Mouse (Mus musculus) olfactory bulb, adult 2 months (tissue): Measurements from ENCODE around the gene Rab6b. TPM values are rescaled to one million over a fixed set of nuclear protein-coding genes. Genes with fewer than 3 reads are reported as not detected.

Experiments used
- H3K27ac ChIP-seq: fragments of 200-500 bp; 2 replicates; pipeline ENCODE4 v1.5.1; 2012; ENCODE audit warnings: low read depth, low read length; ENCODE audit not compliant: insufficient read depth
- H3K4me1 ChIP-seq: fragments of 200-500 bp; 2 replicates; pipeline ENCODE4 v1.6.1; 2012; ENCODE audit warnings: low read length; ENCODE audit not compliant: control insufficient read depth, insufficient read depth
- H3K4me3 ChIP-seq: fragments of 200-500 bp; 2 replicates; pipeline ENCODE4 v1.5.1; 2012; ENCODE audit warnings: mild to moderate bottlenecking, low read depth, low read length, moderate library complexity; ENCODE audit not compliant: insufficient read depth
- CTCF ChIP-seq: fragments of 200-500 bp; IDR thresholded peaks from 2 replicates; pipeline ENCODE4 v1.5.1; 2012; ENCODE audit warnings: low read depth, mild to moderate bottlenecking, low read length, moderate library complexity; ENCODE audit not compliant: insufficient read depth
- POLR2A ChIP-seq: fragments of 200-500 bp; IDR thresholded peaks from 2 replicates; pipeline ENCODE4 v1.6.1; 2012; ENCODE audit warnings: mild to moderate bottlenecking, low read depth, low read length, moderate library complexity; ENCODE audit not compliant: insufficient read depth
- WGBS: fragments of 180-500 bp; shearing (Covaris S2); methylation state at CpG from one replicate; pipeline ENCODE4 v1.1.7; 2018; 5-methylcytosine and 5-hydroxymethylcytosine counted together
- polyA plus RNA-seq: library from polyadenylated mRNA; stranded (reverse); fragments of >200 nt; gene quantifications from 2 replicates; pipeline ENCODE4 v1.2.4, GENCODE M21; 2012; ENCODE audit warnings: low replicate concordance; ENCODE audit not compliant: missing spikeins, insufficient read depth, insufficient read length

Gene Rab6b
- polyA plus RNA-seq, 1 experiment = 448 TPM

DNA sequence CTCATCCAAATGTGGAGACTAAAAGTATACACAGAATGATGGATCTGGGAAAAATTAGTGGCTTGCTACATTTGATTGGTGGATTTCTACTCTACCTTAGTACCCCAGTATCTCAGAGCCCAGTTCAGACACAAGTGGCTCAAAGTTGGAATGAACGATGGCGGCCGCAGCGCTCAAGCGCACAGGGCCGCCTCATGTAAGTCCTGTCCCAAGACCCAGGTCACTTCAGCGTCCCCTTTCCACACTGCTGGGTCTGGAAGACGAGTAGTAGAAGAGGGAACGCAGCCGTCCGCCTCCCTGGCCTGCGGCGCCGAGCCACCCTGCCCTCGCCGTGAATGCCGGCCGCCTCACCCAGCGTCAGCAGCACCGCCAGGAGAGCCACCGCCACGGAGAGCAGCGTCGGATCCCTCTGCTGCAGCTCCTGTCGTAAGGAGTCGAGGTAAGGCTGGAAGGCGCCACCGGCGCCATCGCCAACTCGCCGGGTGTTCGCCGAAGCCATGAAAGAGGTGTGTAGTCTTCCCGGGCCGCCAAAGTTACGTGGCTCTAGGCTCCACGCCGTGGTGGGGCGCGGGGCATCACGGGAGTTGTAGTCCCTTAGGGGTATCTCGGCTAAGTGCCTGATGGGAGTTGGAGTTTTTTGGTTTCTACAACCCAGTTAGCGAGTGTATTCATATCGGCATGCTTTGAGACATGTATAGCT lies 90.1 kb downstream of the Rab6b start, which contains the start of gene Srprb:
Gene Srprb (minus strand): TSS at position 577 of the 700 bp plus-strand sequence.
- Histone ChIP-seq H3K4me1 (peaks cover 3% of the 10 kb centered on the region; the same call in 1 of the 2 replicates), H3K27ac (no peak within 1 kb of the TSS), H3K4me3 (peak within 1 kb of the TSS; percentile 92)
- TF ChIP-seq CTCF (no peak), POLR2A (peak; percentile 59)
- WGBS = under 1% methylated on average over 45 of the region's 45 CpGs

DNA sequence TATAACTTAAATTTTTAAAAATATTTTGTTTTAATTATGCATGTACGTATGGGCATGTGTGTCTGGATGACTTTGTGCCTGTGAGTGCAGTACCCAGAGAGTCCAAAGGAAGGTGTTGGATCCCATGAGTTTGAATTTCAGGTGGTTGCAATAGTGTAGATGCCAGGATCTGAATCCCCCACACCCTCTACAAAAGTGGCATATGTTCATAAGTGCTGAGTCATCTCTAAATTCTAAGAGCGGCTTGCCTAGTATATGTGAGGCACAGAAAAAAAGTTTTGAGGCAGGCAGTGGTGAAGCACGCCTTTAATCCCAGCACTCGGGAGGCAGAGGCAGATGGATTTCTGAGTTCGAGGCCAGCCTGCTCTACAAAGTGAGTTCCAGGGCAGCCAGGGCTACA lies 94.2 kb downstream of the Rab6b start:
- TF ChIP-seq CTCF (no peak), POLR2A (no peak)
- H3K4me3 ChIP-seq = no peak overlapping the region
- peaks cover 2% of the 10 kb centered on the region; the same call in 1 of the 2 replicates for H3K4me1 ChIP-seq
- 94% methylated on average over 5 of the region's 5 CpGs for WGBS
- no peak overlapping the region for H3K27ac ChIP-seq

DNA sequence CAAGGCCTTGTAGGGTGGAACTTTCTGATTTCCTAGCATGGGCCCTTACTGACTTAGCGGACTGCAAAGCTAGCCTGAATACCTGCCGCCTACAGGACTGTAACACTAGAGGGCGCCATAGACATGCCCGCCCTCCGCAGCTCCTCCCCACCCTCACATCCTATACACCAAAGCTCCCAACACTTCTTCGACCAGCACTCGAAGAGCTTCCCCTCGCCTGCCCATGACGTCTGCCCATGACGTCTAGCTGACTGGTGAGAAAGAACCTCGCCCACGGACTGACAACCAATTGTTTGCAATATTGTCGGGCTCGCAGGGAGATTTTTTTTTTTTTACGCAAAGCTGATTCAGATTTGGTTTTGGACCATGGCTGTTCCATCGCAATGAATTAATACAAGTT lies 96.3 kb downstream of the Rab6b start:
- TF ChIP-seq POLR2A = no peak
- peak; percentile 69; the same call in 1 of the 2 replicates for TF ChIP-seq CTCF
- WGBS = 4% methylated on average over 16 of the region's 16 CpGs
- Histone ChIP-seq H3K4me1 (peaks cover 2% of the 10 kb centered on the region; the same call in 1 of the 2 replicates), H3K4me3 (peak overlapping the region; percentile 35), H3K27ac (no peak overlapping the region)

DNA sequence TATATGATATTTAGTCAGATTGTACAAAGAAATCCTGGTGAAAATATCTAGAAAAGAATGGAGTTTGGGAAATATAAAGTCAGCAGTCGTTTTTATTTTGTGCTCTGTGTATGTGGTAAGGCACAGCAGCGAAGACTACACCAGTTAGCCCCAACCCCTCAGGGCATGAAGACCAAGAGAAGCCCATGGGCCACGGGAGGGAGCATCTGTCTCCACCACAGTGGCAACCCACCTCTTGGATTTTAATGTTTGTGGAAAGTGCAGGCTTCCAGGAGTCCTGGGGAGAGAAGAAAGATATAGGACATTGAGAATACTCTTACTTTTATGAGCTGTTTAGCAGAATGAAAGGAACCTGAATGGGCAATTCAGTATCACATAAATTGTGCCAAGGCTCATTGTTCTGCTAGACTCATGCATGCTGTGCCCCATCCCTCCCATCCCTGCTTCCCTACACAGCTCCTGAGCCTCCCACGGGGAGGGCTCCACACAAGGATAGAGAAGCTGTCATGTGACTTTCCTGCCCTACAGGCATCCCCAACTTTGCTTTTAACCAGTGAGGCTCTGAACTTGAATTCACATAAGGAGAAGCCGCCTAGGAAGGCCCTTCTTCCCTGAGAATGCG lies 97.3 kb downstream of the Rab6b start:
- H3K27ac ChIP-seq = no peak overlapping the region
- 67% methylated on average over 6 of the region's 6 CpGs for WGBS
- H3K4me1 ChIP-seq = peaks cover 2% of the 10 kb centered on the region; the same call in 1 of the 2 replicates
- TF ChIP-seq POLR2A = no peak
- no peak for TF ChIP-seq CTCF
- H3K4me3 ChIP-seq = no peak overlapping the region

DNA sequence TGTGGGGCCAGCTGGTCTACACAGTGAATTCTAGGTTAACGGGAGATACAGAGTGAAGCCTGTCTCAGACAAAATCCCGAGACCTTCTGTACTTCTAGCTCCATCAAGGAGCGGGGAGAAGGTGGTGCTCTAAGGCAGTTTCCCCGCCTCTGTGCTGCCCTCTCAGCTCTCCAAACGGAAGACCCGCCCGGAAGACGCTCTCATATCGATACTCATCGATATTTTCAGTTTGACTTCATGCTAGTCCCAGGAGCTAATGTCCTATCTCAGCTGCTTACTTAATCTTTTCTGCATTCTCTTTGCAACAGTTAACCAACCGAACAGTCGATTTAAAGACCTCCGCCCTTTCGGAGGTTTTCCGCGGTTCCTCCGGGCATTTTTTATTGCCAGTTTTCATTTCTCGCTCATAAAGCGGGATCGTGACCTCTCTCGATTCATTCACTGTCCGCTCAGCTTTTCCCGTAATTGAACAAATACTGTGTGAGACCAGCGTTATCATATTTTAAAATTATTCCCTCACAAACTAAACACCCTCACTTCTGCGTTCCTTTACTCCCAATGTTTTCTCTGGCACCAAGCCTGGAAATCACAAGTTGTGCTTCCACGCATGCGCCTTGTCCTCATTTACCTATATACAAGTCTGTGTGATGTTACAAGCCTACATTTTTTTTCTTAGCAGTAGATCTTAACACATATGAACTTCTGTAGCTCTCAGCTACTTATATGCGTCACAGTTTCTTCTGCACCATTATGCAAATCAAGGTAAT lies 101.2 kb downstream of the Rab6b start:
- H3K4me1 ChIP-seq = peaks cover 2% of the 10 kb centered on the region; the same call in 1 of the 2 replicates
- H3K4me3 ChIP-seq = no peak overlapping the region
- TF ChIP-seq CTCF (no peak), POLR2A (no peak)

DNA sequence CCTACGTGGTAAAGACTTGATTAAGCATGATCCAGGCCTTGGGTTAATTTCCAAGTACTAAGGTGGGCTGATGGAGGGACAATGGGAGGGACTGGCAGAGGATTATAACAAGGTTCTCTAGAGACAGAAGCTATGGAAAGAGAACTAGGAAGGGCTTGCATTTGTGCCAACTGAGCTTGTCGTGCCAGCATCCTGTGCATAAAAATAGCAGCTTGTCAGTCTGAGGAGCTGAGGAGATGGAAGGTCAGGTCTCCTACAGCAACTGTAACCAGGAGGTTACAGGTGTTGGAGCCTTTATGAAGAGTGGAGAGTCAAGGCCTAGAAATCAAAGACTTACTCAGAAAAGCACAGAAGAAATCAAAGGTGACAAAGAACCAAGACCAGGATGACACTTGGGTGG lies 102.0 kb downstream of the Rab6b start:
- H3K4me3 ChIP-seq = no peak overlapping the region
- TF ChIP-seq POLR2A = no peak
- no peak for TF ChIP-seq CTCF
- no peaks in the 10 kb centered on the region for H3K4me1 ChIP-seq
- H3K27ac ChIP-seq = no peak overlapping the region
- WGBS = 62% methylated on average over 2 of the region's 2 CpGs

More for the DNA sequence above, 101.2 kb downstream of the Rab6b start:
- 79% methylated on average over 28 of the region's 28 CpGs for WGBS
- no peak overlapping the region for H3K27ac ChIP-seq

DNA sequence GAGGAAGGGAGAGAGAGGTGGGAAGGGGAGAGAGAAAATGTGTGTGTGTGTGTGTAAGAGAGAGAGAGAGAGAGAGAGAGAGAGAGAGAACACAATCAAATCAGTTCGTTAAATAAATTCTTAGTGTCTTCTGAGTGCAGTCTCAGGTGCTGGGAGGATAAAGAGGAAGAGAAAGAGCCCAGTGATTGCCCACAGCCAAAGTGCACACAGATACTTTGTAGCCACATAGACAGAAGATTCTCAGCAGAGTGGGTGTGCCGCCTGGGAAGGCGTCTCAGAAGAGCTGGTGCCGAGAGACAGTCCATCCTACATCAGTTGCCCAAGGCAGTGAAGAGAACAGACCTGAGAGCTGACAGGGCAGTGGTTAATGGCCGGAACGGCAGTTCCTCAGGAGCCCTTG lies 102.7 kb downstream of the Rab6b start:
- WGBS = 90% methylated on average over 6 of the region's 6 CpGs
- H3K4me3 ChIP-seq = no peak overlapping the region
- H3K4me1 ChIP-seq = no peaks in the 10 kb centered on the region
- TF ChIP-seq POLR2A = no peak
- TF ChIP-seq CTCF = no peak
- H3K27ac ChIP-seq = no peak overlapping the region

DNA sequence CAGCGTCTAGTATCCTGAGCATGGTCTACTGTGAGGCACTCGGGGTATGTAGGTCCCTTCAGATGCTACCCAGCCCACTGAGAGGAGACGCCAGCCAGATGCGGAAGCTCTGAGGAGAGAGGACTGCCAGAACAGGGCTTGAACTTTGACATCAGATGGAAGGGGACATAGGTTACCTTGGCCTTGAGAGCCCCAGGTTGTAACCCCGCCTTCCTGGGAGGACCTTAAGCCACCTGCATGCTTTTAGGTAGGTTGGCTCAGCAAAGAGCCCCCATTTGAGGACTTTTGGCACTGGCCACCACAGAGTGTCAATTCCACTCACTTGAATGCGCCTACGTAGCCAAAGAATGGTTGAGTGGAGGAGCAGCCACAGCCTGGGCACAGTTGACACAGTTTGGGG lies 113.1 kb downstream of the Rab6b start:
- Histone ChIP-seq H3K27ac (no peak overlapping the region), H3K4me3 (no peak overlapping the region), H3K4me1 (no peaks in the 10 kb centered on the region)
- TF ChIP-seq CTCF = no peak
- 97% methylated on average over 7 of the region's 7 CpGs for WGBS

DNA sequence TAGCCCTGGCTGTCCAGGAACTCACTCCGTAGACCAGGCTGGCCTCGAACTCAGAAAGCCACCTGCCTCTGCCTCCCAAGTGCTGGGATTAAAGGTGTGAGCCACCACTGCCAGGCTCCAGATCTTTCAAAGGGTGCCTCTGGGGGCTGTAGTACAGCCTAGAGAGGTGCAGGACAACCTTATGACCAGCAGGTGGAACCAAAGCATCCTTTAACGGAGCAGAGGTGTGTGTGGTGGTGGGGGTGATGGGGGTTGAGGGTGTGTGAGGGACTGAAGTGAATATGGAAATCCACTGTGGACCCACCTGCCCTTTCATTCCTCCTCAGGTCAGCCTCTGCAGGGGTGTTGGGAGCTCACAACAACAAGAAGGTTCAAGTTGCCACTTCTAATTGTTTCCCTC lies 113.9 kb downstream of the Rab6b start:
- Histone ChIP-seq H3K4me3 (no peak overlapping the region), H3K27ac (no peak overlapping the region), H3K4me1 (peaks cover 5% of the 10 kb centered on the region)
- 70% methylated on average over 3 of the region's 3 CpGs for WGBS
- TF ChIP-seq CTCF = no peak
- TF ChIP-seq POLR2A = no peak
